Mouse (Mus musculus): ENCODE measurements around the gene Krt26.

Gene Krt26

DNA sequence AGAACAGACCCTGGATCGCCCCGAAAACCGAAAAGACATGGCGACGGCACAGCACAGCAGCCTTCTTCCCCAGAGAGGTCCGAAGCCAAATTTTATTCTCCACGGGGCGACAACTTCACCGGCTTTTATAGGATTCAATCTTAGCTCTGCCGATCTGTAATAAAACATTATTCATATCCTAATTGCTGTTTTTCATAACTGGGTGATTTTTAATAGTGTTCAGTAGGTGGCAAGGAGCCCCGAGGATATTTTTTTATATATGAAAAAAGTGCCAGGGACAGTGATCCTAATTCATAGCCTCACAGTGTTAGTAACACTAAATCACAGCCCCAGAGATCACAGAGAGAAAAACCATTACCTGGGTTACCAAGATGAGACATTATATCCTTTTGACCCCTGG, at the start of gene Krt26:
Gene Krt26 (minus strand): TSS at position 101 of the 400 bp plus-strand sequence.
- DNase-seq (ENCODE audit: low read depth), result no peak

DNA sequence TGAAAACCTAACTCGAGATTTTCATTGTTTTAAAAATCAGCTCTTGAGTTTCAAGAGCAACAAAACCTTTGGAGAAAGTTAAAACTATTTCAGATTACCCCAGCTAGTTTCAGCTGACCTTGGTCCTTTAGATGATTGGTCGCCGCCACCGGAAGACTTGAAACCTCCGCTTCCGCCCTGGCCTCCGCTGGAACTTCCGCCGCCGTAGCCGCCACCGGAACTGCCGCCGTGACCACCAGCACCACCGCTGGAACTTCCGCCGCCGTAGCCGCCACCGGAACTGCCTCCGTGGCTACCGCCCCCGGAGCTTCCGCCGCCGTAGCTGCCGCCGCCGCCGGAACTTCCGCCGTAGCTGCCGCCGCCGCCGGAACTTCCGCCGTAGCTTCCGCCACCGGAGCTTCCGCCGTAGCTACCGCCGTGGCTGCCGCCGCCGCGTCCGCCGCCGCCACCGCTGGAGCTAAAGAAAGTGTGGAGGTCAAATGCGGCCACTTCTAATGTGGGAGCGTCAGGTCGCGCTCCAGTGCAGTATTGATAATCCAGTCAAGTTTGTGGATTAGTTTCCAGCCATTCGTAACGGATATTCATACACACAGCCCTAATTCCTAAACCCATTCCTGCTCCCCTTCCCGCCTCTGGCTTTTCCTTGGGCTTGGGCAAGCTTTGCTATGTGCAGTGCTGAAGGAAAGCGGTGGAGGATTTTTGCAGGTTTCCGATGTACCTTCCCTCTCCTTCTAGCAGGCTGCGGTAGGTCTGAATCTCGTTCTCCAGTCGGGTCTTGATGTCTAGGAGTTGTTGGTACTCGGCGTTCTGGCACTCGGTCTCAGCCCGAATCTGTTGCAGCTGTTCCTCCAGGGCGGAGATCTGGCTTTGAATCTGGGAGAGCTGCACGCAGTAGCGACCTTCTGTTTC, 48.3 kb upstream of the Krt26 start:
- DNase-seq (ENCODE audit: low read depth), result peak; percentile 75

DNA sequence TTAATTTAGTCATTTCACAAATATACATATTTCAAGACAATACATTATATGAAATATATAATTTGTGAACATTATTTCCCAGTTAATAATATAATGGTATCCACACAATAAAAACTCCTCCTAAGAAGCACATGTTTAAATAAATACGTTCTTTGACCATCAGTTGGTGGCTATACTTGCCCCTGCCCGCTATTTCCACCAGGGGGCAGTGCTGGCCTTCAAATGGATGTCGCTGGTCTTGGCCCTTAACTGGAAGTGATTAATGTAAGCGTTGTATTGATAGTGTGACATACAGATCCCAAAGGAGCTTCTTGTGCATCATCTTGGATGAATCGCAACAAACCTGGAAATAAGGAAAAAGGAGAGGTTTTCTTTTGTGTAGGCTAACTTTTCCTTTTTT, 41.8 kb upstream of the Krt26 start:
- DNase-seq (ENCODE audit: low read depth), result peak; percentile 85

DNA sequence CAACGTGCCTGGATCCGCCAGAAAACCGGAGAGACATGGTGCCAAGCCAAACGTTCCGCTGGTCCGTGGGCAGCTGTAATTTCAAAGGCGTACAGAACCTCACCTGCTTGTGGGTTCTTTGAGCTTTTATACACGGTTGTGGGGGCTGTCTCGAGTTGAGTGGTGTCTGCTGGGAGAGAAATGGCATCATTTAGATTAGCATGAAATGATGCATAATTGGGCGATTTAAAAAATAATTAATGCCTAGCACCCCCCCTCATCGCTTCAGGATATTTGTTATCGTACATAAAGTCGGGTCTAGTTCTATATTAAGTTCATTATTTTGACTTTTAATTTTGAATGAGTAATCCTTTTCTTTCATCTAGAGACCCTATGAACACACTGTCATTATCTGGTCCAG, 37.0 kb upstream of the Krt26 start, which contains the start of gene Krt28:
Gene Krt28 (minus strand): TSS at position 101 of the 400 bp plus-strand sequence.
- no peak for DNase-seq (ENCODE audit: low read depth)

DNA sequence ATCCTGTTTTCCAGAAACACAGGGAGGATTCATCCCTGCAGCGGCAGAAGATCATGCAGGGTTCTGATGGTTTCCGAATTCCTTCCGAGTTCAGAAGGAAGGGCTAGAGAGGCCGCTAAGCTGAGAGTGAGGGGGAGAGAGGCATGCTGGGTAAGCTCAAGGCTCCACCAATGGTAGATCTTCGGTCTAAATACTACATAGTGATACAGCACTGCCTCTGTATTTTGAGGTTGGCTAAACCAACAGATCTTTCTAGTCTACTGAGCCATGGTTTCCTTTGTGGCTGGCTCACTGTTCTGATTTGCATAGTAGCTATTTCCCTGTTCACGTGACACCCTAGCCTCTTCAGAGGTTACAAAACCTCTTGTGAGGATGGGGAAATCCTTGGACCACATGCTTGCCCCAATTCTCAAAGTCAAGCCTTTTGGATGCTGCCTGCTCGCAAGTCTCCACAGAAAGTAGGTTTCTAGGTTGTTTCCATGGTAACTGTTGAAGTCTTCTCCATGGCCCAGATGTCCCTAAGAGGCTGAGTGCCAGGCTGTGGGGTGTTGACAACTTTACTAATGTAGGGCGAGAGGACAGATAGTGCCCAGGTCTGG, 32.2 kb upstream of the Krt26 start:
- DNase-seq (ENCODE audit: low read depth), result no peak

DNA sequence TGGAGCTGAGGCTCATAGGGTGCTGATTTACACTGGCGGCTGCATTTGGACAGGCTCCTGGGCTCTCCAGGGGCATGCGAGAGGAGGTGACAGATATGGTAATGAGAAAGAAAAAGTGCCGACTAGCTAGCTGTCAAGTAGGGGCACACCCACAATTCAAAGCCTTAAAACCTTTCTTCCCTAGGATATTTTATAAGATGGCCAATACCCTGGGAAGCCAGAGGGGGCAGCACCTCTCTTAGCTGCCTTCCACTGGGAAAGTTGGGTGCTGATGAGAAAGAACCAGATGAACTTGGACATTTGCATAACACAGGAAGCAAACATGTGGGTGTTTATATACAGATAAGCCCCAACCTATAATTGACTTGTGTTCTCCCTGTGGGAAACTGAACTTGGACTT, 31.5 kb upstream of the Krt26 start:
- no peak for DNase-seq (ENCODE audit: low read depth)

DNA sequence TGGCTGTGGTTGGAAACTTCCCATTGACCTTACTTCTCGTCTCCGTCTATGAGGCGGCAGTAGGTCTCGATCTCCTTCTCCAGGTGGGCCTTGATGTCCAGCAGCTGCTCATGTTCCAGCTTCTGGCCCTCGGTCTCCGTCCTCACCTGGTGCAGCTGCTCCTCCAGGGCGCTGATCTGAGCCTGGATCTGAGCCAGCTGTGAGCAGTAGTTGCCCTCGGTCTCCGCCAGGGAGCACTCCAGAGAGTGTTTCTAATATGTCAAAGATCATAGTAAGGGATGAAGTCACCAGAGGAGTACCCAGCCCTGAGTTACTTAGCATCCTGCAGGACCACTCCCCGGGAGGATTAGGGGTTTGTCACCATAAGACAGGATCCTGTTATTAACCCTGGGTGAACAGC, 29.0 kb upstream of the Krt26 start:
- DNase-seq (ENCODE audit: low read depth), result no peak

DNA sequence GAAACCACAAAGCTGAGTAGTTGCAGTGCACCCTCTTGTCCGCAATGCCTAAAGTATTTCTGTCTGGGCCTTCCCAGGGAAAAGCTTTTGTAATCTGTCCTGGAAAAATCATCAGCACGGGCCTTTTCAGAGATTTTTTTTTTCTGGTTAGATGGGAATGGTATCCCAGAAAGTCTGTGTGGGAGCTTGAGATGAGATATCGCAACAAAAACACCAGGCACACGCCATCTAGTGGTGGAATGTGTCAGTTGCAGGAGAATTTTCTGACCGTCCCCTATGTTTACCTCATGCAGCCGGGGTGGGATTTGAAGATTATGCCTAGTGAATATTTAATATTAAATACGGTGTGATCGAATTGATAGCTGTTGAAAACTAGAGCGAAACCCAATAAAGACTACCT, 26.6 kb upstream of the Krt26 start:
- DNase-seq (ENCODE audit: low read depth), result peak; percentile 58

DNA sequence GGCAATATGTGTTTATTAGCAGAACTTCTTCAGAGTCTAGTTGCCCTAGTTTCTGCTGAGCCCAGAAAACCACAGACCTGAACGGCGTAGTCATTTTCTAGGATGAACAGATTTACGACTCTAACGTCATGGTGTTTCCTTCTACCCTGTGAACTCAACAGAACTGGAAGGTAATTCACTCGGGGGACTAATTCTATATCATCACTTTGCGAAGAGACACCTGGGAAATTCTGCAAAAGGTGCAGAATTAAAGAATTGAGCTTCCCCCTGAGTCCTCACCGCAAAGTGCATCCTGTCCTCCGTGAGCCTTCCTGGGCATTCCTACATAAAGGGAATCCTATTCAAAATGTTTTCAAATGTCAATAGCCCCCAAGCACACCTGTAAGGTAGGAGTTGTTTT, 23.7 kb upstream of the Krt26 start:
- no peak for DNase-seq (ENCODE audit: low read depth)

DNA sequence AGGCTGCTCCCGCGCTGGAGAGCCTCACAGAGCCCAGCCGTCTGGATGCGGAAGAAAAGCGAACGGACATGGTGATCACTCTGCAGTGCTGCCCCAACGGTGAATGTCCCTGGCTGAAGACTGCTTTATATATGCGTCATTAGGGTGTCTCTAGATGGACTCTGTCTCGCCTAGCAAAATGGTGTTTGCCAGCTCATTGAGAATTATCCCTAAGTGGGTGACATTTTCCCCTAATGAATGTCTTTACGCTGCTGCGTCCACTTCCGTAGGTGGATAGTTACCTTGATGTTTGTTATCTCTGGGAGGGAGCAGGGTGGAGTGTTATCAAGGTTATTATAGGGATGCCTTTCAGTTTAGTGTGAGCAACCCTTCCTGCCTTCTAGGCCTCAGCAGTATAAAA, 13.2 kb upstream of the Krt26 start, which contains the start of gene Krt27:
Gene Krt27 (minus strand): TSS at position 101 of the 400 bp plus-strand sequence.
- DNase-seq (ENCODE audit: low read depth), result no peak

DNA sequence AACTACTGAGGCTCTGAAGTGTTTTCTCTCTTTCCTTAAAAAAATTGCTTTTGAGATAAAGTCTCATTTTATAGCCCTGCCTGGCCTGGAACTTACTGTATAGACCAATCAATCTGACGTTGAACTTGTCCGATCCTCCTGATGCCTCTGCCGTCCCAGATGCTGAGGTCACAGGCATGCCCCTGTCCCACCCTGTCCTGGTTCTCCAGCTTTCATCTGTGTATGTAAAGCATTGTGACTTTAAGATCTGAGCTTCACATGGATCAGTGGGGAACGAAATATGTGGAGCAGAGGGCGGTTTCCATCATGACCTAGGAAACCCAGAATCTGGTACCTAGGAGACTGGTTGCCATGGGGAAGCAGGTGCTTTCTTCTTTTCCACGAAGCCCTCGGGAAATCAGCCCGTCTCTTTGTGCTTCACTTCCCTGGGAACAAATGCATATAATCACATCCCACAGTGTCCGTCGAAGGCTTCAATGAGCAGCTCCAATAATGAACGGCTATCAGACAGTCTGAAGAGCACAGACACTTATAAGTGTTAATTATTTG, 1.6 kb upstream of the Krt26 start:
- no peak for DNase-seq (ENCODE audit: low read depth)

DNA sequence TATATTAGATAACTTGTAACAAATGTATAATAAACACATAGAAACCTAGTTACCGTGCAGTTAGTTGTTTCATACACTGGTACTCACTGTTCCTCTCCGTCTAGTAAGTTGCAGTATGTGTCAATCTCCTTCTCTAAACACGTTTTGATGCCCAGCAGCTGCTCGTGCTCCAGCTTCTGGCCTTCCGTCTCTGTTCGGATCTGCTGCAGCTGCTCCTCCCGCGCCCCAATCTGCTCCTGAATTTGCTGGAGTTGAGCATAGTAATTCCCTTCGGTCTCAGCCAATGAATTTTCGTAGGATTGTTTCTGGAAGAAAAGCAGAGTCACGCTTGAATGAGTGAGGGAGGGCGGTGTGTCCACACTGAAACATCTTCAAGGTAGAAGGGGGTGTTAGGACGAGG, 4.3 kb downstream of the Krt26 start:
- DNase-seq (ENCODE audit: low read depth), result no peak

DNA sequence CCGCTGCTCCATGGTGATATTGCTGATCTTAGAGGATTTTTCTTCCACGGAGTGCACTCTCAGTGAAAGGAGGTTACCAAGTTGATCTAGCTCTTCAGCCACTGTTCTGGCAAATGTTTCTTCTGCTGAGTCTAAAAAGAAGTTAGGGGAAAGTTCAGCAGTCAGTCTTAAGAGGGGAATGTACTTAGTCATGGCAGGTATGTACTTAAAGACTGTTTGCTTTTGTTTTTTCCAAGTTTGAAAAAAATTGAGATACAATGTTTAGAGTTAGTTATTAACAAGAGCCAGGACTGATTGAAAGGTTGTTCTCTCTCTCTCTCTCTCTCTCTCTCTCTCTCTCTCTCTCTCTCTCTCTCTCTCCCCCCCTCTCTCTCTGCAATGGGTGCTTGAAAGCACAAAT, 8.1 kb downstream of the Krt26 start:
- DNase-seq (ENCODE audit: low read depth), result no peak

DNA sequence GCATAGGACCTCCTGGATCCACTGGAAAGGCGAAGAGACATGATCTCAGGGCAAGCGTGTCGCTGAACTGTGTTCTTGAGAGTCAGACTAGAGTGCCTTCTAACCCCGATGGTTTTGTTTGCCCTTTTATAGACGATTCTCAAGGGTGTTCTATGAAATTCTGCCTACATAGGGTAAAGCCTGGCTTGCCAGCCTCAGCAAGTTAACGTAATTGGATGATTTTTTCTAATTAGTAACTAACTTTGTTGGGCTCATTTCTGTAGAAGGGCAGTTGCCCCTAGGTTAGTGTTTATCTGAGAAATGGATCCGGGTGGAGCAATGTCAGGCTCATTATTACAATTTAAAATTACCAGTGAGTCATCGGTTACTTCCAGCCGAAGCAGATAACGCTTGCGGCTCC, 14.9 kb downstream of the Krt26 start, which contains the start of gene Krt25:
Gene Krt25 (minus strand): TSS at position 101 of the 400 bp plus-strand sequence.
- DNase-seq (ENCODE audit: low read depth), result no peak

DNA sequence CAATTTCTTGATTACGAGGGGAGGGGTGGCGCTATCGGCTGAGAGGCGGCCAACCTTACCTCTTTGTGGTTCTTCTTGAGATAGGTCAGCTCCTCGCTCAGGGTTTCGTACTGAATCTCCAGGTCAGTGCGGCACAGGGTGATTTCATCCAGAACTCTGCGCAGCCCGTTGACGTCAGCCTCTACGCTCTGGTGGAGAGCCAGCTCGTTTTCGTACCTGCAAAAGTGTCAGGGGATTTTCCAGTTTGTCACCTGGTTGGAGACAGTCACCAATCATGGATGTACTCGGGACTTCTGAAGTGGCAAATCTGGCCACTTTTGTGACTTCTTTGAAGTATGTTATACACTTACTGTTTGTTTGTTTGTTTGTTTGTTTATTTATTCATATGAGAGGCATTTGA, 16.7 kb downstream of the Krt26 start:
- DNase-seq (ENCODE audit: low read depth), result no peak

DNA sequence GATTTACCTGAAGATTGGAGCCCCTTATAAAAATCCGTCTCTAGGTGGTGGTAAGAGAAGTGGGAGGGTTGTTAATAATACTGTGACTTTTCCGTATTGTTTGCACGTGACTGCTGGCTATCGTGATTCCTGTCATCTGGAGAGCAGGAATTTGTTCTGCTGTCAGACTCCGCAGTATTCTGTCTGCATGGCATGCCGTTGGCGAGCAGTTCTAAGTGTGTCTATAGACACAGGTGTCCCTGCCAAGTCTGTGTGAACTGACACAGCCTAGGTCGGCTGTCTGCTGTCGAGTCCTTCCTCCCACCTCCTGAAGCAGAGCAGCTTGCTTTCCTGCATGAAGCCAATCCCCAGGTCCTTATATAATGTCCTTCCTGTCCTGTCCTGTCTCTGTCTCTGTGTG, 18.6 kb downstream of the Krt26 start:
- DNase-seq (ENCODE audit: low read depth), result no peak

DNA sequence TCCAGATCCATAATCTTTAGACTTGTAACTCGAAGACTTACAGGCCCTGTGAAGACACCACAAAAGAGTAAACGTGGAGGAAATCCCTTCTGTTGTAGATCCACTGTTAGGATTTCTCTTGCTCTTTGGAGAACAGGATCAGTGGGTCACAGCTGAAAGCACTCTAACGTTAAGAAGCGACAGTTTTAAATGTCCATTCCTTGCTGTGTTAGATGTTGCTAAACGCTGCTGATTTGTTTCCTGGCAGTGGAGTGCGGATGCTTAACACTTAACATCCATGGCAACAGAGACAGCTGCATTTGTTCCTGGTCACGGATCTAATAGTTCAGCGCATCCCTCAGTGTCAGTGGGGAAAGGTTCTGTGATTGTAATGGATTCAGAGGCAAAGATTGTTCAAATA, 21.2 kb downstream of the Krt26 start:
- no peak for DNase-seq (ENCODE audit: low read depth)

DNA sequence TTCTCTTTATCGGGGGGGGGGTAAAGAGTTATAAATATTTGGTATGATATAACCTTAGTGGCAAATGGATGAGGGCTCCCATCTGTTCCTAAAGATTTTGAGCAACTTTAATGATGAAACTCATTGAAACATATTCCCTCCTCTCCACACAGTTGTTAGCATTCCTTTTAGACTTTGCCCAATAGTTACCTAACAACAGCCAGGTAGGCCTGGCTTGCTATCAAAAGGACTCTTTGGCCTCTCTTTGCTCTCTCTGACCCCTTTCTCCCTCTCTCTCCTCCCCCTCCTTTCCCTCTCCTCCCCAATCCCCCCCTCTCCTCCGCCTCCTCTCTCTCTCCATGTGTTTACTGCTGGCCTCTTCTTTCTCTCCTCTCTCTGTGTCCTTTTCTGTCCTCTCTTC, 23.2 kb downstream of the Krt26 start:
- DNase-seq (ENCODE audit: low read depth), result no peak

DNA sequence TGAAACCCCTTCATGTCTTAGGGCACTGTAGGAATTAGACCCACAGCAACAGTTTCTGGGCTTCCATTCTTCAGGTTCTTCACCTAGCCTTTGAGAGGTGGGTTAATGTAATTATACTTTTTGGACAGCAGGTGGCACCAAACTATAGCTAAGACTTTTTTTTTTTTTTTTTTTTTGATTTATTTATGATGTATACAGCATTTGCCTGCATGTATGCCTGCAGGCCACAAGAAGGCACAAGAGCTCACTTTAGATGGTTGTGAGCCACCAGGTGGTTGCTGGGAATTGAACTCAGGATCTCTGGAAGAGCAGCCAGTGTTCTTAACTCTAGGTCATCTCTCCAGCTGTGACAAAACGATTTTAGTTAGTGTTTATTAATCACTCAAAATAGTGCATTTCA, 26.9 kb downstream of the Krt26 start:
- DNase-seq (ENCODE audit: low read depth), result peak; percentile 80

DNA sequence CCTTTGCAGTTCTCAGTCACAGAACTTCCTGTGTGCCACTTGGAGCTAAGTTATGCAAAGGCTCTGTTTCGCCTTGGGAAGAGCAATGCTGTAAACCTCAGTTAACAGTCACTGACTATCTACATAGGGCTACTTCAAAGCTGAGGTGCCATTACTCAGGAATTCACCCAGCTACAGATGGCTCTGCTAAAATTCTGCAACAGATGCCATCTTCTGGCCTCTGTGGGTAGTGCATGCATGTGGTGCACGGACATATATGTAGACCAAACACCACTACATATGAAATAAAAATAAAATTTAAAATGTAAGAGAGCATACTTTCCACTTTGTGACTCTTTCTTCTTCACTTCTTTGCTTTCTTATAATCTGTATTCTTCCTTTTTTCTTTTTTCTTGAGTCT, 30.2 kb downstream of the Krt26 start:
- peak; percentile 87 for DNase-seq (ENCODE audit: low read depth)

DNA sequence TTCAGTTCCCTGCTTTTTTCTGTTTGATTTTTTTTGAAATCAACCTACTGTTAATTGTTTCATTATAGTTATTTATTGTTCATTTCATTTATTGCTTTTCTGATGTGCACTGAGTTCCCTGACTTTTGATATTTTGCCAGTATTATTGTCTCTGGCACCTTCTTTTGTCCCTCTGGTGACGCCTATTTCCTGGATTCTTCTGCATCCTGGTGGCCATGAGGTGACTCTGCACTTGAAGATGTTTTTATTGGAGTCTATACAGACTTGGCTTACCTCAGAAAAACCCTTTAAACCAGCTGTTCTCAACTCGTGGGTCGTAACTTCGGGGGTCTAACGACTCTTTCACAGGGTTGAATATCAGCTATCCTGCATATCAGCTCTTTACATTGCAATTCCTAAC, 42.7 kb downstream of the Krt26 start:
- peak; percentile 44 for DNase-seq (ENCODE audit: low read depth)

DNA sequence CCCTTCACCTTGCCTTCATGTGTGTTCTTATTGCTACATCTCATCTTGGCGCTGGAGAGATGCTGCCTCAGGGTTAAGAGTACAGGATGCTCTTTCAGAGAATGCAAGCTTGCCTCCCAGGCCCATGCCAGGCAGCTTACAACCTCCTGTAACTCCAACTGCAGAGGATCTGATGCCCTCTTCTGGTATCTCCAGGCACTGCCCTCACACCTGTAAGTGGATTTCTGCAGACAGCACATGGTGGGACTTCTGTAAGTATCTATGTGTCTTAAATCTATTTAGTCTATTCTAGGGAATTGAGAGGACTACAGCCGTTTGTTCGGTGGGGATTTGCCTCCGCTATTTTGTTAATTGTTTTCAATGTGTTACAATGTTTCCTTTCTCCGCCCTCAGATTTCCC, 44.9 kb downstream of the Krt26 start:
- DNase-seq (ENCODE audit: low read depth), result peak; percentile 84

DNA sequence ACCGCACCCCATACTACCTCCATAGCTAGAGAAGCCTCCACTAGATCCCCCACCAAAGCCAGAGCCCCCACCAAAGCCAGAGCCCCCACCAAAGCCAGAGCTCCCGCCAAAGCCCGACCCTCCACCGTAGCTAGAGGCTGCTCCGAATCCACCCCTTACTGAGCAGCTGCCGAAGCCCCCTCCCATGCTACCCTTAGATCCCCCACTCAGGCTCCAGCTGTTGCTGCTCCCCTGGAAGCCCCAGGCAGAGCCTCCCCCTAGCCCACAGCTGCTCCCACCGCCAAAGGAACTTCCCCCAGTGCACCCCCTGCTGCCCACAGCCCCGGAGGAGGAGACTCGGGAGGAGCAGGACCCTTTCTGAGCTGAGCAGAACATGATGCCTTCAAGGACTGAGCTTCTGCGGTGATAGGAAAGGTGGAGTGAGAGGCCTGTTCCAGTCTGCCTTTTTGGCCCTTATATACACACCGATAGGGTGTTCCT, 52.9 kb downstream of the Krt26 start, which contains the start of gene Krt24:
Gene Krt24 (minus strand): TSS at position 430 of the 480 bp plus-strand sequence.
- DNase-seq (ENCODE audit: low read depth), result no peak

All from naive thymus-derived CD4-positive, alpha-beta T cell, adult 2 months (primary cell).